Mouse (Mus musculus): ENCODE results near the gene Dbi. TPM values are rescaled to one million over a fixed set of nuclear protein-coding genes. Genes with fewer than 3 reads are reported as not detected.

The Dbi gene
- polyA plus RNA-seq, 1 experiment from 2014 or later, result 895 TPM

DNA sequence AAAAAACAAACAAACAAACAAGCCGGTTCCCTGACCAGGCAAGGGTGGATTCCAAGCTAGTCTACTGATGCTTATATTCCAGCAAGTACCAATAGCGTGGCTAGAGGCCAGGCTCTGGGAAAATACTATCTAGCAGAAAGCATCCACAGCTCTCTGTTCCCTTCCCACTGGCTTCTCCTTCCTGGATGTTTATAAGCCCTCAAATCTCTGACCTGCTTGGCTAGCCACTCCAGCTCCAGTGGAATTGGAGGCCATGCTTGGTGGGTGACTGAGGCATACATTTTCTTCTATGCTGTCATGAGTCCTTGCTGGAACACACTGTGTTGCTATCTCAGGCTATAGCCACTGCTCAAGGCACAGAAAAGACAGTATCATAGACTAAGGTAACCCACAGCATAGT is 2.0 kb downstream of the Dbi start:
- H3K27me3 ChIP-seq (replicated peaks), result no peaks in the 10 kb centered on the region
- no peak for ATAC-seq (ENCODE audit: insufficient read depth, low FRiP score, low read depth)
- no peaks in the 10 kb centered on the region for H3K9me3 ChIP-seq
- peaks cover 28% of the 10 kb centered on the region for H3K36me3 ChIP-seq
- no peak overlapping the region for H3K9ac ChIP-seq
- 85% methylated on average over 2 of the region's 2 CpGs for WGBS
- no peak overlapping the region for H3K27ac ChIP-seq
- peaks cover 23% of the 10 kb centered on the region for H3K4me1 ChIP-seq
- H3K4me3 ChIP-seq (replicated peaks), result no peak overlapping the region
- peak overlapping the region; percentile 80; the same call in 1 of the 2 replicates for H3K4me2 ChIP-seq

DNA sequence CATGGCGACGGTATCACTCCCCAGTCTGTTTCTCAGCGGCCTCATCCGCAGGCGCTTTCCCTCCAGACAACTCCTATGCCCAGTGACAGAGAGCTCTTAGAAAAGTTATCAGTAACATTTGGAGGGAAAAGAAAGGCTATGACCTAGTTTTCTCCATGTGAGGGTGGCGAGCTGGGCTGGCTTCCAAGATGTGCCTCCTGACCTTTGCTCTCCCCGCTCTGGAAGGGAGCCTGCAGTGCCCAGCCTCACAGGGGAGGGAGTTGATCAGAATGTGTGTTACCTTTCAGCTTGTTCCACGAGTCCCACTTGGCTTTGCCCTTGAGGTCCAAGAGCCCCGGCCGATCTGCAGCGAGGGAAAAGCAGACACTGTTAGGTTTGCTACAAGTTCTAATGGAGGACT is 4.8 kb downstream of the Dbi start:
- Histone ChIP-seq H3K4me1 (peaks cover 23% of the 10 kb centered on the region), H3K27me3 (replicated peaks) (no peaks in the 10 kb centered on the region), H3K4me3 (replicated peaks) (no peak overlapping the region), H3K9me3 (no peaks in the 10 kb centered on the region), H3K36me3 (peaks cover 36% of the 10 kb centered on the region), H3K4me2 (no peak overlapping the region), H3K9ac (no peak overlapping the region), H3K27ac (0 out of 2 replicates have a peak overlapping the region, but pooled peaks have one; percentile 0)
- ATAC-seq (ENCODE audit: insufficient read depth, low FRiP score, low read depth), result no peak
- WGBS, result 81% methylated on average over 11 of the region's 11 CpGs

GRCm38 (mm10) chr1:120115671-120116081 is 5.2 kb downstream of the Dbi start:
- H3K9ac ChIP-seq, result no peak overlapping the region
- WGBS, result 81% methylated on average over 9 of the region's 9 CpGs
- ATAC-seq (ENCODE audit: insufficient read depth, low FRiP score, low read depth), result no peak
- no peaks in the 10 kb centered on the region for H3K9me3 ChIP-seq
- peaks cover 23% of the 10 kb centered on the region for H3K4me1 ChIP-seq
- 0 out of 2 replicates have a peak overlapping the region, but pooled peaks have one; percentile 0 for H3K27ac ChIP-seq
- H3K4me2 ChIP-seq, result no peak overlapping the region
- no peaks in the 10 kb centered on the region for H3K27me3 ChIP-seq (replicated peaks)
- peaks cover 36% of the 10 kb centered on the region for H3K36me3 ChIP-seq
- no peak overlapping the region for H3K4me3 ChIP-seq (replicated peaks)

GRCm38 (mm10) chr1:120112251-120113187 is 8.4 kb downstream of the Dbi start:
- 75% methylated on average over 12 of the region's 12 CpGs for WGBS
- Histone ChIP-seq H3K9me3 (no peaks in the 10 kb centered on the region), H3K36me3 (peaks cover 28% of the 10 kb centered on the region), H3K4me1 (0 out of 2 replicates have a peak, but pooled peaks cover 2% of the 10 kb centered on the region), H3K27me3 (replicated peaks) (no peaks in the 10 kb centered on the region), H3K9ac (no peak overlapping the region), H3K4me3 (replicated peaks) (no peak overlapping the region), H3K27ac (no peak overlapping the region), H3K4me2 (no peak overlapping the region)
- ATAC-seq (ENCODE audit: insufficient read depth, low FRiP score, low read depth), result no peak

DNA sequence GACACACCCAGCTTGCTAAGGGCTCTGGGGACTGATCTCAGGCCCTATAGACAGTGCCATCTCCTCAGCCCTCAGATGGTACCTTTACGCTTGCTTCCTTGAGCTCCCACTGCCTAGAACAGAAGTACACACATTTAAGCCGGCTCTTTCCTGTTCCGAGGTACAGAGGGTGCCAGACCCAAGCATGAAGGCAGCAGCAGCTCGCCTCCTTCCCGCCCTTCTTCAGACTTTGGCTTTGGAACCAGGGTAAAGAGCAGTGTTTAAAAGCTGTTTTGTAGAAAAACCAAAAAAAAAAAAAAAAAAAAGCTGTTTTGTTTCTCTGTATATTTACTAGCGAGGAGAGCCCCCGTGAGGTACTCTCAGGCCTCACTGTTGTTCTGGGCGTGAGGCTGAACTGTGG is 9.1 kb downstream of the Dbi start:
- Histone ChIP-seq H3K9ac (no peak overlapping the region), H3K4me2 (no peak overlapping the region), H3K27me3 (replicated peaks) (no peaks in the 10 kb centered on the region), H3K36me3 (peaks cover 28% of the 10 kb centered on the region), H3K4me1 (no peaks in the 10 kb centered on the region), H3K27ac (no peak overlapping the region), H3K4me3 (replicated peaks) (no peak overlapping the region), H3K9me3 (no peaks in the 10 kb centered on the region)
- WGBS, result 90% methylated on average over 8 of the region's 8 CpGs
- ATAC-seq (ENCODE audit: insufficient read depth, low FRiP score, low read depth), result no peak

DNA sequence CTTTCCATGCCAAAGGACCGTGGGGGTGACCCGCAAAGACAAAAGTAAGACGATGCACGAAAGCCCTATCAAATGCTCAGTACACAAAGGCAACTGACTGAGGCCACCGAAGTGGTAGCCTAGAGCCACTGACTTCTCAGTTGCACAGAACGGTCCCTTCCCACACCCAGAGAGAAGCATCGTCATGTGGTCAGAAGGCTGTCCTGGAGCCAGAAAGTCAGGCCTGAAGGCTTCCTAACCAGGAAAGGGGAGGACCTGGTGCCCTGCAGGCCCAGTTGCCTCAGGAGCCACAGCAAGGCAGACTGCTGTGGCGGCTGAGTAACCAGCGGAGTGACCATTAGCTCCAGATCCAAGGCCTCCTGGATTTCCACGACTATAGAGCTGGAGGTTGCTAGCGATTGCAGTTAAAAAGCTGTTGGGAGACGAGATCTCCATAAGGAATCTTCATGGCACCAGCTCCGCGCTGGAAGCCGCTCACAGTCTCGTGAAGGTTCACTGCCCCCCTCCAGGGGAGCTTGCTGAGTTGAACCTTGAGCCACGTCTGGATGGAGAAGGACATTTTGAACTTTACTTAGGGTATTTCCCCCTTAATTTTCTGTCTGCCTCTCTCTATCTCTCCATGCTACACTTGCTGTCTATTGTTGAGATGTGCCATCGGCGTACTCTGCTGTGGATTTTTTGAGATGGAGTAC is 11.0 kb downstream of the Dbi start:
- H3K9me3 ChIP-seq, result no peaks in the 10 kb centered on the region
- no peak overlapping the region for H3K9ac ChIP-seq
- peaks cover 16% of the 10 kb centered on the region for H3K36me3 ChIP-seq
- H3K27ac ChIP-seq, result no peak overlapping the region
- H3K4me3 ChIP-seq (replicated peaks), result no peak overlapping the region
- H3K27me3 ChIP-seq (replicated peaks), result no peaks in the 10 kb centered on the region
- 88% methylated on average over 19 of the region's 19 CpGs for WGBS
- ATAC-seq (ENCODE audit: insufficient read depth, low FRiP score, low read depth), result no peak
- no peak overlapping the region for H3K4me2 ChIP-seq
- no peaks in the 10 kb centered on the region for H3K4me1 ChIP-seq

DNA sequence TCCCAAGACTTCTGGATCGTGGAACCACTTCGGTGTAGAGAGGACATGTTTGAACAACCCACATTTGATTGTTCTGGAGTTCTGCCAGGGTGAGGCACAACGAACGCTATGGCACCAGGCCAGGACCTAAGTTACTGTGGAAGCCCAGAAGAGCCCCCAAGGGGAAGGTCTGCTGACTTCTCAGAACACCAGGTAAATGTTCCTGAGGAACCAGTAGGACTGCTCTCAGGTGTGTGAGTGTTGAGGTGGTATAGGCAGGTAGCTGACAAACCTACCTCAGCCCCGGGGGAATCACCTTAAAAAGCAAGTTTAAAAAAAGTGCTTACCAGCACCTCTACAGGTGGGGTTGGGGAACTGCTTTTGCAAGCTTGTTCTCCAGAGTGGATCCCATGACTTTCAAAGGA is 15.3 kb downstream of the Dbi start:
- Histone ChIP-seq H3K36me3 (no peaks in the 10 kb centered on the region), H3K9ac (no peak overlapping the region), H3K4me2 (no peak overlapping the region), H3K27ac (no peak overlapping the region), H3K4me3 (replicated peaks) (no peak overlapping the region), H3K9me3 (no peaks in the 10 kb centered on the region), H3K4me1 (no peaks in the 10 kb centered on the region), H3K27me3 (replicated peaks) (no peaks in the 10 kb centered on the region)
- WGBS, result 54% methylated on average over 5 of the region's 5 CpGs
- ATAC-seq (ENCODE audit: insufficient read depth, low FRiP score, low read depth), result peak; percentile 79; the same call in 1 of the 2 replicates

DNA sequence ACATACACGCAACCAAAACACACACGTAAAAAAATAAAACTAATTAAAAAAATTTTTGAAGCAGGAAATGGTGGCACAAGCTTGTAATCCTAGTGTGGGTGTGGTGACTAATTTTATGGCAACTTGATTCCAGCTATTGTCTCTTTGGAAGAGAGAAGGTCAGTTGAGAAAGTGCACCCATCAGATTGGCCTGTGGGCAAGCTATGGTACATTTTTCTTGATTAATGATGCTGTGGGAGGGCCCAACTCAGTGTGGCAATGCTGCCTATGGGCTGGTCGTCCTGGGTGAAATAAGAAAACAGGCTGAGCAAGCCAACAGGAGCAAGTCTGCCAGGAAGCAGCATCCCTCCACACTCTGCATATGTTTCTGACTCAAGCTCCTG is 19.7 kb downstream of the Dbi start:
- no peak overlapping the region for H3K27ac ChIP-seq
- no peaks in the 10 kb centered on the region for H3K27me3 ChIP-seq (replicated peaks)
- no peaks in the 10 kb centered on the region for H3K36me3 ChIP-seq
- 80% methylated on average over 3 of the region's 3 CpGs for WGBS
- no peak overlapping the region for H3K4me3 ChIP-seq (replicated peaks)
- ATAC-seq (ENCODE audit: insufficient read depth, low FRiP score, low read depth), result no peak
- H3K9me3 ChIP-seq, result no peaks in the 10 kb centered on the region
- H3K4me1 ChIP-seq, result no peaks in the 10 kb centered on the region
- no peak overlapping the region for H3K9ac ChIP-seq
- no peak overlapping the region for H3K4me2 ChIP-seq

DNA sequence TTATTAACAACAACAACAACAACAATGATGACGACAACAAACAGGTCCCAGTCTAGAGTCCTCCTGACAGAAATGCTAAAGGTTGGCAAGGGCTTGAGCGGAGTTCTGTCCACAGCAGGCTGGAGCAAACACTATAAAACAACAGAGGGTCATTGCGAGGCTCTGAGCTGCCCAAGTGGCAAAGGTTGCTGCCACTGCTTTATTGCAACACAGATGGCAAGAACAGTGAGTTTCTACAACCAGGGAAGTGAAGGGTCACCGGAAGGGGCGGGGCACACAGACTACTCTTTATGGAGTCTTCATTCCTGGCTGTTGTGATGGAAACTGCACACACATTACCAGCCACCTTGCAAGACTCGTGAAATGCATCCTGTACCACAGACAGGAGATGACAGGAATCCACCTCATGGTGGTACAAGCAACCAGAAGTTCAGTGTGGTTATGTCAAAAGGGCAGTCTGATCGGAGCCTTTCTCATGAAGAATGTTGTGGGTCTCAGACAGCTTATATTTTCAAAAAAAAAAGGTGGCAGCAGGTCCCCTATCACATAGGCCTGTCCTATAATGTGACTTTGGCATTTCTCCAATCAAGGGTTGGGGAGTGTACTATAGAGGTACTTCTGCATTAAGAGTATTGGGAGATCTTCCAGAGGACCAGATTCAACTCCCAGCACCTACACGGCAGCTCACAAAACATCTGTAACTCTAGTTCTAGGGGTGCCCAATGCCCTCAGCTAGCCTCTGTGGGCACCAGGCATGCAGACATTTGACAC is 20.2 kb downstream of the Dbi start:
- H3K4me3 ChIP-seq (replicated peaks), result no peak overlapping the region
- H3K27me3 ChIP-seq (replicated peaks), result no peaks in the 10 kb centered on the region
- 79% methylated on average over 8 of the region's 8 CpGs for WGBS
- no peak overlapping the region for H3K4me2 ChIP-seq
- H3K27ac ChIP-seq, result no peak overlapping the region
- ATAC-seq (ENCODE audit: insufficient read depth, low FRiP score, low read depth), result no peak
- H3K9me3 ChIP-seq, result no peaks in the 10 kb centered on the region
- no peaks in the 10 kb centered on the region for H3K4me1 ChIP-seq
- no peak overlapping the region for H3K9ac ChIP-seq
- no peaks in the 10 kb centered on the region for H3K36me3 ChIP-seq

GRCm38 (mm10) chr1:120099483-120099882 is 21.4 kb downstream of the Dbi start:
- Histone ChIP-seq H3K27me3 (replicated peaks) (no peaks in the 10 kb centered on the region), H3K9me3 (no peaks in the 10 kb centered on the region), H3K4me1 (no peaks in the 10 kb centered on the region), H3K4me2 (no peak overlapping the region), H3K36me3 (no peaks in the 10 kb centered on the region), H3K9ac (no peak overlapping the region), H3K27ac (no peak overlapping the region), H3K4me3 (replicated peaks) (no peak overlapping the region)
- 56% methylated on average over 6 of the region's 6 CpGs for WGBS
- no peak for ATAC-seq (ENCODE audit: insufficient read depth, low FRiP score, low read depth)

GRCm38 (mm10) chr1:120098327-120098726 is 22.6 kb downstream of the Dbi start:
- no peaks in the 10 kb centered on the region for H3K4me1 ChIP-seq
- WGBS, result 13% methylated on average over 7 of the region's 7 CpGs

More at GRCm38 (mm10) chr1:120098327-120098726, 22.6 kb downstream of the Dbi start:
- ATAC-seq (ENCODE audit: insufficient read depth, low FRiP score, low read depth), result no peak
- H3K4me2 ChIP-seq, result no peak overlapping the region
- H3K27me3 ChIP-seq (replicated peaks), result no peaks in the 10 kb centered on the region
- no peak overlapping the region for H3K27ac ChIP-seq
- H3K9ac ChIP-seq, result no peak overlapping the region
- H3K36me3 ChIP-seq, result no peaks in the 10 kb centered on the region
- no peaks in the 10 kb centered on the region for H3K9me3 ChIP-seq
- no peak overlapping the region for H3K4me3 ChIP-seq (replicated peaks)
